Mouse (Mus musculus) neutrophil, adult 59 days (primary cell): ENCODE measurements around the gene Gm9887. TPM values are rescaled to one million over a fixed set of nuclear protein-coding genes. Genes with fewer than 3 reads are reported as not detected.

Experiments
- total RNA-seq, 2 experiments: library from RNA; stranded (reverse); gene quantifications; 1 replicate in 1 of 2; 2 replicates in 1 of 2; pipeline ENCODE4 v1.2.4; 2023

Gene Gm9887
- total RNA-seq, result under 1 TPM; 0.62 to 0.66 TPM

GRCm38 (mm10) chr12:69371854-69372671, at the start of gene Gm9887, which contains the start of gene Arf6:
Gene Gm9887 (minus strand): TSS chr12:69372458.
Gene Arf6 (plus strand): TSS chr12:69372150.

GRCm38 (mm10) chr12:69356546-69357299, 15.5 kb downstream of the Gm9887 start, which contains the start of gene Nemf:
Gene Nemf (minus strand): TSS chr12:69357165.

Other genes starting within 250 kb of the Gm9887 start
- 1,000 to 10,000 TPM; 1,464 to 1,683 TPM for gene Rps29, start 213.3 kb downstream of the Gm9887 start, total RNA-seq
- 1 to 10 TPM; 4.1 to 5.5 TPM for gene Lrr1, start 203.6 kb downstream of the Gm9887 start, total RNA-seq
- 100 to 1,000 TPM; 209 to 241 TPM for gene Rpl36al, start 188.4 kb downstream of the Gm9887 start, total RNA-seq
- gene Mgat2, start 188.3 kb downstream of the Gm9887 start, total RNA-seq, result 10 to 100 TPM; 27.9 to 31.4 TPM
- gene Gm49383, start 175.4 kb downstream of the Gm9887 start, total RNA-seq, result 1 to 10 TPM; 3.9 to 7.7 TPM
- 1 to 10 TPM in 1 of 2 experiments, under 1 TPM in 1; 0.82 to 2.5 TPM for gene Dnaaf2, start 174.0 kb downstream of the Gm9887 start, total RNA-seq
- 1 to 10 TPM; 4.4 to 6.1 TPM for gene Gm49384, start 168.2 kb downstream of the Gm9887 start, total RNA-seq
- 1 to 10 TPM; 8.2 to 8.4 TPM for gene Pole2, start 144.3 kb downstream of the Gm9887 start, total RNA-seq
- 1 to 10 TPM in 1 of 2 experiments, under 1 TPM in 1; 0.64 to 1.0 TPM for gene Klhdc1, start 131.3 kb downstream of the Gm9887 start, total RNA-seq
- gene Klhdc2, start 75.8 kb downstream of the Gm9887 start, total RNA-seq, result 10 to 100 TPM; 21.0 to 24.6 TPM
- 10 to 100 TPM; 31.1 to 40.9 TPM for gene Nemf, start 15.3 kb downstream of the Gm9887 start, total RNA-seq
- gene Arf6, start 308 bp downstream of the Gm9887 start, total RNA-seq, result 100 to 1,000 TPM; 134 to 152 TPM
- gene Vcpkmt, start 210.6 kb upstream of the Gm9887 start, total RNA-seq, result 1 to 10 TPM; 3.4 to 4.0 TPM